Mouse (Mus musculus): ENCODE measurements around the gene Golgb1.

Golgb1 gene

DNA sequence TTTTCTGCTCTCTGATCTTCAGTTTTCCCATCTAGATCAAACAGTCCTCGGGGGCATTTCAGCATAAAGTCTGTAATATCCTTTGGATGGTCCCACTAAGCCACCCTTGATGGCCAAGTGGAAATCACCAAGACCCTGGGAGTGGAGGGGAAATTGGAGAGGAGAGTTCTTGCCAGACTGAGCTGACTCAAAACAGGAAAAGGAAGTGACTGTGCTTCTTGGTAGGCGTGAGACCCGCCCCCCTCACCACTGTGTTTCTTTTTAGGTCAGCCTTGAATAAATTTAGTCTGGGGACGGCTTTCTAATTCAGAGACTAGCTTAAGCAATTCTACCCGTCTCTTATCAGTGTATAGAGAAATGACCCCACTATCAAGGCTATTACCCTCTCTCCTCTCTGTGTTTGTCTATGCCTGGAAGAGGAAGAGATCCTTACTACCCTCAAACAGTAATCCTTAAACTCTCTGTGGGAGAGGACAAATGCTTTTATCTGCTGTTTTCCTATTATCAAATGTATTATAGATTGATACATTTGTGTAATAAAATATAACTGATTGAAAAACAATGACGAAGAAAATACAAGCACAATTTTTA is 66.3 kb downstream of the Golgb1 start:
- in situ Hi-C loops (cut with MboI; ENCODE audit: low sequenced_read_pairs), result no loop called here

DNA sequence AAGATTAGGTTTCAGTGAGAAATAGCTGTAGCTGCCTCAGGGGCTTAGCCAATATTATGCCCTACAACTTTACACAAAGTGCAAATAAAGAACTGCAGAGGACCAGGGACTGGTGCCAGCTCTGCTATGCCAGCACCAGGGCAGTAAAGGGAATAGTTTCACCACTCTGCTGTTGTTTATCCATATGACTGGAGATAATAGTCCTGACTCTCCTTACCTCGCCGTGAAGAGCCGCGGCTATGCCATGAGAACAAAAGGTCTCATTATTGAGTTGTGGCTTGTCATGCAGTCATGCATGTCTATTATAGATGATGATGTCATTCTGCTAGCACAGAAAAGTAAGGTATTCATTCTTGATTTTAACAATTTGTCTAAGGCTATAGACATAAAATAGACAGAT is 67.0 kb downstream of the Golgb1 start:
- in situ Hi-C loops (cut with MboI; ENCODE audit: low sequenced_read_pairs), result no loop called here

DNA sequence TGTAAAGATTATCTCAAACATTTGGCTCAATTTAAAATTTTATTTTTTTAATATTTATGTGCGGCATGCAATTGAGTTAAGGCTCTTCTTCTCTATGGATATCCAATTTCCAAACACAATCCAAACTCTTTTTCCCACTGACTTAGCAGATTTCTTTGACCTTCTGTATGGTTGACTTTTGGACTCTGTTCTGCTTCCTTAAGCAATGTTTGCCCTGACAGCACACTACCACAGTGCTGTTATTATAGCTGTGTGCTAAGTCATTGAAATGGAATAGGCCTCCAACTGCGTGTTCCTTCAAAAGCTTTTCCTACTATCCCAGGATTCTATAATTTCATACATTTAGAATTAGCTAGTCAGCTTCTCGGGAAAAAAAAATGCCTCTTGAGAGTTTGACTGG is 68.7 kb downstream of the Golgb1 start:
- in situ Hi-C loops (cut with MboI; ENCODE audit: low sequenced_read_pairs), result no loop called here

DNA sequence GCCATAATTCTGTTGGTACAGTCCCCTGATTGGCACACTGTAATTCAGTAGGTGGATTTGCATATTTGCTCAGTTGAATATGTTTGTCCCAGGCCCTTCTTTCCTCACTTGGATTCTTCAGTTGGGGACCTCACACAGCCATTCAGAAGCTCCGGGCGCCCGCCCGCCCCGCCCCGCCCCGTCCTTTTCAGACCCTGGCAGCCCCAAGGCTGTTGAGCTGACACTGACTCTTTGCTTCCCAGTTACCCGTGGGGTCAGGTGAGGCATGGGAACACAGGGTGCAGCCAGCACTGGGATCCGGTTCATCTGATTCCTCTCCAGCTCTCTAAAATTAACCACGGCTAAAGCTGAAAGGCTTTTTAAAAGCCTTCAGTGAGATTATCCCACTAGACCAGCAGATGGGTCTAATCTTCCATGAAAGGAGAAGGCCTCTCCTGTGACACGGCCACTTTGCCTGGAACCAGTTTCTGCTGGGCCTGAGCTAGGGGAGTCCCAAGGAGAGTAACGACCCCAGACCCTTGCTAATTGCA is 70.0 kb downstream of the Golgb1 start:
- in situ Hi-C loops (cut with MboI; ENCODE audit: low sequenced_read_pairs), result no loop called here

DNA sequence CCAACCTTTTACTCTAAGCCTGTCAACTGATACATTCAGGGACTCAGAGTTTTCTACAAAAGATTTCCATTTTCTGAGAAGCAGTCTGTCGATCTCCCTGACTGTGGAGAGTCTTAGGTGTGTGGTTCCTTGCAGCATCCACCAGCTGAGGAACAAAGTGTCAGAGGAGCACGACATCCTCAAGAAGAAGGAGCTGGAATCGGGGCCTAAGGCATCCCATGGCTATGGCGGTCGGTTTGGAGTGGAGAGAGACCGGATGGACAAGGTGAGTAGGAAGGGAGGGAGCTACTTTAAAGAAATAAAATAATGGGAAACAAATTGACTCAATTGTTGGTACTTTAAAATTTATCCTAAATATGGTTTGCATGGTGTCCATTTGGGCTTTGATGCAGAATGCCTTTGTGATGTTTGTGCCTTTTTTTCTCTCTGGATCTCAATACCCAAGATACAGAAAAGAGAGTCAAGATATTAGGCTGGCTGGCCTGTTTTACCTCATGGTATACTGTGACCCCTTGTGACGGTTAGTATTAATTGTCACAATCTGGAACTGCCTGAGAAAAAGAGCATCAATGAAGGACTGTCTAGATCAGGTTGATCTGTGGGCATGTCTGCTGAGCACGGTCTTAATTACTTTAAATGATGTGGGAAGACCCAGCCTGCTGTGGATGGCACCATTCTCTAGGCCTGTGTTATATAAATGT is 71.7 kb downstream of the Golgb1 start:
- in situ Hi-C loops (cut with MboI; ENCODE audit: low sequenced_read_pairs), result no loop called here

DNA sequence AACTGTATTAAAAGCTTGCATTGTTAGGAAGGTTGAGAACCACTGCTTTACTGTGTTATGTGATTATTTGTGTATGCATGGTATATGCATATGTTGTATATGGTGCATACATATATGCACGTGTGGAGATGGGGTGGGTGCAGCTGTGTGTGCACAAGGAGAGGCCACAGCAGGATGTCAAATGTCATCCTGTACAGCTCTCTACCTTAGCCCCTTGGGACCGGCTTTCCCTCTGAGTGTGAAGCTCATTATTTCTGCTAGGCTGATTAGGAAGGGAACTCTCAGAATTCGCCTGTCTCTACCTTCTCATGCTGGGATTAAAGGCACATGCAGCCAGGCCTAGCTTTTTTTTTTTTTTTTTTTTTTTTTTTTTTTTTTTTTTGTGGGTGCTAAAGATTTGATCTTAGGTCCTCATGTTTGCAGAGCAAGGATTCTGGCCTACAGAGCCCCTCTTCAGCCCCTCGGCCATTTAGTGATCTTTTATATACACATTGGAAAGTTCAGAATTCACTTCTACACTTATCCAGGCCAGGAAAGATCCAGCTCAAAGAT is 72.8 kb downstream of the Golgb1 start:
- in situ Hi-C loops (cut with MboI; ENCODE audit: low sequenced_read_pairs), result no loop called here

DNA sequence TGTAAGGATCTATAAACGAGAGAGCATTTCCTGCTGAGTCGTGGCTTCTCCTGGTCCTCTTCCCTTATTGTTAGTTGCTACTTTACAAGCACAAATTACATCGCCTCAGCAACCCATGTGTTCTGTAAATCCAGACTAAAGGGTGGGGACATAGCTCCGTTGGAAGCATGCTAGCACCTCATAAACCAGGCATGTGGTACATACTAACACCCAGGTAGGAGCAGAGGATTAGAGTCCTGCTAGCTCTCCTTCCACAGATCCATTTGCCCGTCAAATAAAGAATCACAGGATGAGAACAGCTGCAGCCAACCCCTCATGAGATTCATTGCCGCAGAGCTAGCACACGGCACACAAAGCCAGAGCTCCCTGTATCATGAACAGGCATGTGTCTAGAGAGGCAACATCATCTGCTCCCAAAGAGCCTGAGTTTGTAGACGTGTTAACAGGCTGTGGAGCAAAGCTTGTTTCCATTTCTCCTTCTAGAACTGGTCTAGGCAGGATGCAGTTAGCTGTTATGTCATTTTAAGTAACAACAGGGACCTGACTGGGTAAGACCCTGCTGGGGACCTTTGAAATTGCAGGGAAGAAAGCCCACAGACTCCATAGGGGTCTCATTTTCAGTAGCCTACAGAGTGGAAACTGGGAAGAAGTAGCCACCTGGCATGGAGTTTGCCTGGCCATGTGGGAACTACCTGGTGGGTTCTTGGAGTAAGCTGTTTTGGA is 74.8 kb downstream of the Golgb1 start:
- in situ Hi-C loops (cut with MboI; ENCODE audit: low sequenced_read_pairs), result no loop called here

DNA sequence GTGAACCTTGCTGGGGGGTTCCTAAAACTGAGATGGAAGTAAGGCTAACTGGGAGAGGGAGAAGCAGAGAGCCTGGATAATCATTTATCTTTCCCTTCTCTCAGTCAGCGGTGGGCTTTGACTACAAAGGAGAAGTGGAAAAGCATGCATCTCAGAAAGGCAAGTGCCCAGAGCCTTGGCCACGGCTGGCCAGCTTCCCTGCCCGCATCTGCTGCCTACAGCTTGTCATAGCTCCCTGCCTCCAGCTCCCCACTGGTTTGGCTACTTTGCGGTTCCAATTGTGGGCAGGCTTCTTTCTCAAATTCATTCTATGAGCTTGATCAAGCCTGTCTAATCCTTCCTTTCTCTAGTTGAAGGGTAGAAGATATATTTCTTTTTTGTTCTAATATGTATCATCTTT is 76.1 kb downstream of the Golgb1 start:
- in situ Hi-C loops (cut with MboI; ENCODE audit: low sequenced_read_pairs), result no loop called here

DNA sequence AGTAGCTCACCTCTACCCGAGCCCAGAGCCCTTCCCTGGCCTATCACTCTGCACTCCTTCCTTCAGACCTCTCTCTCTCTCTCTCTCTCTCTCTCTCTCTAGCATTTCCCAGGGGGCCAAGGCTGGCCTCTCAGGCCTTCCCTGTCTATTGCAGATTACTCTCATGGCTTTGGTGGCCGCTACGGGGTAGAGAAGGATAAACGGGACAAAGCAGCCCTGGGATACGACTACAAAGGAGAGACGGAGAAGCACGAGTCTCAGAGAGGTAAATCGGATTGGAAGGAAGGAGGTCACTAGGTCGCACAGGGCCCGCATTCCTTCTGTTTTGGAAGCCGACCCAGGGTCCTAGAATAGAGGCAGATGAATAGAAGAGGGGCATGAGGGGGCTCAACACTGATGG is 80.2 kb downstream of the Golgb1 start:
- in situ Hi-C loops (cut with MboI; ENCODE audit: low sequenced_read_pairs), result no loop called here

DNA sequence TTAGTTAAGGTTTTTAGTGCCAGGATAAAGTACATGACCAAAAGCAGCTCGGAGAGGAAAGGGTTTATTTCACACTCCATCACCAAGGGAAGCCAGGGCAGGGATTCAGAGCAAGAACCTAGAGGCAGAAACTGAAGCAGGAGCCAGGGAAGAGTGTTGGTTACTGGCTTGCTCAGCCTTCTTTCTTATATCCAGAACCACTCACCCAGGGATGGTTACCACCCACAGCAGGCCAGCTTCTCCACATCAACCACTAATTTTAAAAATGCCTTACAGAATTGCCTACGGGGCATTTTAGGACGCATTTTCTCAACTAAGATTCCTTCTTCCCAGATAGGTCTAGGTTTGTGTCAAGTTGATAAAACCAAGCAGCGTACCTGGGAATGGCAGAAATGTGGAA is 88.5 kb downstream of the Golgb1 start:
- in situ Hi-C loops (cut with MboI; ENCODE audit: low sequenced_read_pairs), result no loop called here

DNA sequence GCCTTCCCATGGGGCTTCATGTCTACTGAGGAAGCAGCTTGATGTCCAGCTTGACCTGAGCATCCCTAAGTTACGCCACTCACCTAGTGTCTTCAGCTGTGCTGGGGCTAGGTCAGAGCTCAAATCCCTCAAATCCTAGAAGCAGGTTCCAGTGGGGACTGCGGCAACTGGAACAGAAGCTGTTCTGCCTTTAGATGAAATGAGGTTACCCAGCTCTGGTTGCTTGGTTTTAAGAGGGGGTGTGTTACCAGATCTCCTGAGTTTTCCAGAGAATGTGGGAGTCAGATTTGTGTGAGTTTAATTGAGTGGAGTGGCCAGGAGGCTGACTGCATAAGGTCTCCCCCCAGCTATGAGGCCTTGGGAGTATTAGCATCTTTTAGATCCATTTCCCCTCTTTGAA is 104.2 kb downstream of the Golgb1 start:
- in situ Hi-C loops (cut with MboI; ENCODE audit: low sequenced_read_pairs), result no loop called here
